ENCODE assay signal across 22 mouse cellular contexts in genomic region chr11:79643730-79644129, GRCm38 (mm10). TPM values are rescaled to one million over a fixed set of nuclear protein-coding genes. Genes with fewer than 3 reads are reported as not detected.
DNase-seq lines count a peak whose midpoint lies in the region; ATAC-seq and TF ChIP-seq lines count a peak whose summit lies in the region.
"Had no signal": no experiment of that assay in that cellular context is flagged by ENCODE, and none has a peak within 500 bp of the region (broad histone marks: within the 10 kb centered on the region; RNA-seq: fewer than 3 reads in every experiment).

No protein-coding gene starts in this region.

- no peak for TF ChIP-seq CTCF in olfactory bulb, adult 2 months (IDR thresholded peaks at IDR 0.05; ENCODE audit: insufficient read depth, low read depth, low read length)

- H3K27ac ChIP-seq in neural tube, embryonic 13.5 days (replicated peaks): peak overlapping the region; percentile 46; the same call in 1 of the 2 replicates
- peak overlapping the region; percentile 79 for H3K27ac ChIP-seq in olfactory bulb, adult 2 months (ENCODE audit: insufficient read depth, low read depth, low read length)

- no peak for ATAC-seq in neural tube, embryonic 13.5 days (ENCODE audit: low read depth)
- no peak for ATAC-seq in frontal cortex, adult (ENCODE audit: low TSS enrichment)
- ATAC-seq: forebrain, embryonic 16.5 days; intestine, embryonic 16.5 days; liver, postnatal 0 days had no signal

- no peak for TF ChIP-seq POLR2A in olfactory bulb, adult 2 months (IDR thresholded peaks at IDR 0.05; ENCODE audit: insufficient read depth, low read depth, low read length)

- peaks cover 84% of the 10 kb centered on the region for H3K4me1 ChIP-seq in neural tube, embryonic 13.5 days (replicated peaks)
- peaks cover 64% of the 10 kb centered on the region for H3K4me1 ChIP-seq in olfactory bulb, adult 2 months (ENCODE audit: control insufficient read depth, insufficient read depth, low read length)

- no peak for DNase-seq in neural tube, embryonic 10.5 days (ENCODE audit: extremely low spot score, low spot score)
- peak; percentile 80 for DNase-seq in kidney, adult 18-20 months
- peak; percentile 85 for DNase-seq in kidney, postnatal 10 days
- no peak for DNase-seq in left cerebral cortex, adult 9 months (ENCODE audit: low spot score in 2 of 2)
- DNase-seq: adrenal gland, adult 2 months; cerebellum, adult 11-12 months; cerebellum, postnatal 36 days; heart, adult 18-20 months; layer of hippocampus, adult 9-11 months; liver; liver, postnatal 0 days; lung, postnatal 14 days; spleen, adult 18-20 months; thymus, postnatal 25 days had no signal

- no peaks in the 10 kb centered on the region for H3K27me3 ChIP-seq in neural tube, embryonic 13.5 days

- 54% methylated on average over 9 of the region's 9 CpGs for WGBS in neural tube, embryonic 13.5 days
- WGBS in olfactory bulb, adult 2 months: 64% methylated on average over 9 of the region's 9 CpGs

- H3K4me2 ChIP-seq in neural tube, embryonic 13.5 days: no peak overlapping the region
- H3K4me2 ChIP-seq: heart, embryonic 15.5 days had no signal

- no peak overlapping the region for H3K9ac ChIP-seq in neural tube, embryonic 13.5 days
- H3K9ac ChIP-seq: heart, embryonic 15.5 days; liver, postnatal 0 days had no signal

- H3K9me3 ChIP-seq in neural tube, embryonic 13.5 days: no peaks in the 10 kb centered on the region
- H3K9me3 ChIP-seq: heart, embryonic 15.5 days; megakaryocyte, embryonic 14.5 days had no signal

- no peak overlapping the region for H3K4me3 ChIP-seq in neural tube, embryonic 13.5 days
- H3K4me3 ChIP-seq in olfactory bulb, adult 2 months (ENCODE audit: insufficient read depth, low read depth, low read length): no peak overlapping the region
- H3K4me3 ChIP-seq: erythroblast, embryonic 14.5 days; heart, embryonic 15.5 days; megakaryocyte, embryonic 14.5 days had no signal

- no peaks in the 10 kb centered on the region for H3K36me3 ChIP-seq in neural tube, embryonic 13.5 days
- H3K36me3 ChIP-seq: heart, embryonic 15.5 days had no signal

RNA-seq across cellular contexts. Expression of gene Rab11fip4, which starts 52.7 kb away (rescaled TPM):
- 24.6 and 25.4 TPM in 2 replicates for polyA plus RNA-seq in neural tube, embryonic 13.5 days (2015; fragmentation: Nextera tagmentation; extraction: Ambion mirVana)
- polyA plus RNA-seq in olfactory bulb, adult 2 months (2012; ENCODE audit: insufficient read depth, insufficient read length, low replicate concordance, missing spikeins): 85.1 and 98.8 TPM in 2 replicates
- polyA plus RNA-seq: erythroblast, embryonic 14.5 days had no signal

Comparison
In these comparisons a context has a peak if more than half of its experiments do, and no peak if none do; other contexts are left out.
1. DNase-seq: peak in kidney, adult 18-20 months (single experiment) and kidney, postnatal 10 days (single experiment); none in neural tube, embryonic 10.5 days (single experiment) and left cerebral cortex, adult 9 months (0 of 2).